Comparison of ENCODE assay signal across 7 mouse cellular contexts in the genomic region with DNA sequence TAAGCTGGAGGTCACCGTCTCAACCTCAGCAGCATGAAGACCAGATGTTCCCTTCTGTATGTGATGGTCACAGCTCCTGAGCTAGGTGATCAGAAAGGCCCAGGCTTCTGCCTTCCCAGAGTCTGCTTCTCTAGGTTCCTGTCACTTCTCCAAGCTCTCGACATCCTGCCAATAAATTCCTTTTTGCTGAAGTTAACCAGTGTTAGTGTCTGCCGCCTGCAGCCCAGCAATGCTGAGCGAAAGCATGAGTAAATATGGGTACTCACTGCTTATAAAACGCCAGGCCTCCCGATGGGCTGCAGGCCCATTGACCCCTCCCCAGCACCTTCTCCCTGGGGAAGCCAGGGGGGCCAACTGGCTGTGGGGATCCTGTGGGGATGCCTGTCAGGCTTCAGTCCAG.
DNase-seq lines count a peak whose midpoint lies in the region; ATAC-seq lines count a peak whose summit lies in the region.

No protein-coding gene starts in this region.

- peaks cover 51% of the 10 kb centered on the region for H3K4me1 ChIP-seq in lung, embryonic 15.5 days
- H3K4me1 ChIP-seq in embryonic facial prominence, embryonic 13.5 days: peaks cover 55% of the 10 kb centered on the region
- H3K4me1 ChIP-seq in heart, embryonic 12.5 days (replicated peaks): peaks cover 48% of the 10 kb centered on the region
- H3K4me1 ChIP-seq in neural tube, embryonic 15.5 days: peaks cover 46% of the 10 kb centered on the region

- no peaks in the 10 kb centered on the region for H3K36me3 ChIP-seq in lung, embryonic 15.5 days
- no peaks in the 10 kb centered on the region for H3K36me3 ChIP-seq in embryonic facial prominence, embryonic 13.5 days
- no peaks in the 10 kb centered on the region for H3K36me3 ChIP-seq in heart, embryonic 12.5 days
- no peaks in the 10 kb centered on the region for H3K36me3 ChIP-seq in neural tube, embryonic 15.5 days

- H3K9me3 ChIP-seq in lung, embryonic 15.5 days: no peaks in the 10 kb centered on the region
- no peaks in the 10 kb centered on the region for H3K9me3 ChIP-seq in embryonic facial prominence, embryonic 13.5 days
- no peaks in the 10 kb centered on the region for H3K9me3 ChIP-seq in heart, embryonic 12.5 days (replicated peaks)
- H3K9me3 ChIP-seq in neural tube, embryonic 15.5 days (replicated peaks): no peaks in the 10 kb centered on the region

- H3K27me3 ChIP-seq in lung, embryonic 15.5 days: no peaks in the 10 kb centered on the region
- no peaks in the 10 kb centered on the region for H3K27me3 ChIP-seq in embryonic facial prominence, embryonic 13.5 days
- H3K27me3 ChIP-seq in heart, embryonic 12.5 days (replicated peaks): no peaks in the 10 kb centered on the region
- no peaks in the 10 kb centered on the region for H3K27me3 ChIP-seq in neural tube, embryonic 15.5 days (replicated peaks)

- peak overlapping the region; percentile 94 for H3K27ac ChIP-seq in lung, embryonic 15.5 days
- H3K27ac ChIP-seq in embryonic facial prominence, embryonic 13.5 days: peak overlapping the region; percentile 71
- H3K27ac ChIP-seq in heart, embryonic 12.5 days (ENCODE audit: poor library complexity, severe bottlenecking): 0 out of 2 replicates have a peak overlapping the region, but pooled peaks have one; percentile 8
- peak overlapping the region; percentile 52 for H3K27ac ChIP-seq in neural tube, embryonic 15.5 days (replicated peaks)

- ATAC-seq in lung, embryonic 15.5 days (ENCODE audit: borderline replicate concordance, extremely low read depth, low FRiP score, low TSS enrichment): no peak
- no peak for ATAC-seq in embryonic facial prominence, embryonic 13.5 days (ENCODE audit: insufficient number of reproducible peaks, insufficient read depth, low FRiP score, low TSS enrichment, low read depth)
- no peak for ATAC-seq in heart, embryonic 12.5 days (ENCODE audit: insufficient number of reproducible peaks, low FRiP score)
- no peak for ATAC-seq in neural tube, embryonic 15.5 days (ENCODE audit: low FRiP score)
- no peak for ATAC-seq in megakaryocyte-erythroid progenitor cell, adult 5-6 weeks (replicated peaks; ENCODE audit: low FRiP score, low TSS enrichment, poor library complexity, severe bottlenecking)

- 14% methylated on average over 6 of the region's 6 CpGs for WGBS in lung, embryonic 15.5 days
- WGBS in embryonic facial prominence, embryonic 13.5 days: 34% methylated on average over 6 of the region's 6 CpGs
- WGBS in heart, embryonic 12.5 days: 35% methylated on average over 6 of the region's 6 CpGs
- WGBS in neural tube, embryonic 15.5 days: 38% methylated on average over 6 of the region's 6 CpGs

- H3K9ac ChIP-seq in lung, embryonic 15.5 days: no peak overlapping the region
- 0 out of 2 replicates have a peak overlapping the region, but pooled peaks have one; percentile 16 for H3K9ac ChIP-seq in embryonic facial prominence, embryonic 13.5 days
- no peak overlapping the region for H3K9ac ChIP-seq in heart, embryonic 12.5 days
- no peak overlapping the region for H3K9ac ChIP-seq in neural tube, embryonic 15.5 days (replicated peaks)

- no peak overlapping the region for H3K4me3 ChIP-seq in lung, embryonic 15.5 days
- no peak overlapping the region for H3K4me3 ChIP-seq in embryonic facial prominence, embryonic 13.5 days
- H3K4me3 ChIP-seq in heart, embryonic 12.5 days: no peak overlapping the region
- H3K4me3 ChIP-seq in neural tube, embryonic 15.5 days (replicated peaks): no peak overlapping the region

- DNase-seq in lung, adult 18-20 months: no peak
- no peak for DNase-seq in thymus, postnatal 0 days (ENCODE audit: low spot score)

- H3K4me2 ChIP-seq in lung, embryonic 15.5 days: no peak overlapping the region
- H3K4me2 ChIP-seq in embryonic facial prominence, embryonic 13.5 days: no peak overlapping the region
- no peak overlapping the region for H3K4me2 ChIP-seq in heart, embryonic 12.5 days
- H3K4me2 ChIP-seq in neural tube, embryonic 15.5 days: no peak overlapping the region

Comparison
In these comparisons a context has a peak if more than half of its experiments do, and no peak if none do; other contexts are left out.
1. H3K27ac ChIP-seq: peak in every context shown above with its lines; median percentile 94 in lung, embryonic 15.5 days; 71 in embryonic facial prominence, embryonic 13.5 days; 52 in neural tube, embryonic 15.5 days; 8 in heart, embryonic 12.5 days.